Mouse (Mus musculus): ENCODE measurements around the gene Sytl2.

- TF ChIP-seq POLR2A (IDR thresholded peaks at IDR 0.05; ENCODE audit: low read depth, low read length): no peak
- no peak for TF ChIP-seq CTCF (IDR thresholded peaks at IDR 0.05; ENCODE audit: extremely low read depth, insufficient read depth, insufficient read length, insufficient replicate concordance)
These were observed 154.2 kb downstream of the Sytl2 start for GRCm38 (mm10) chr7:90456149-90456844.
